Comparison of ENCODE assay signal across 17 mouse cellular contexts in genomic region chr1:55865274-55865673, GRCm38 (mm10).
DNase-seq lines count a peak whose midpoint lies in the region; ATAC-seq and TF ChIP-seq lines count a peak whose summit lies in the region.
"Had no signal": no experiment of that assay in that cellular context is flagged by ENCODE, and none has a peak within 500 bp of the region (broad histone marks: within the 10 kb centered on the region; RNA-seq: fewer than 3 reads in every experiment).

No protein-coding gene starts in this region.

- H3K4me1 ChIP-seq in embryonic facial prominence, embryonic 14.5 days (ENCODE audit: control insufficient read depth, insufficient read depth, low read length), result peaks cover 6% of the 10 kb centered on the region; the same call in 1 of the 2 replicates
- no peaks in the 10 kb centered on the region for H3K4me1 ChIP-seq in embryonic facial prominence, embryonic 10.5 days
- H3K4me1 ChIP-seq in kidney, postnatal 0 days (replicated peaks; ENCODE audit: insufficient read depth, low read length), result no peaks in the 10 kb centered on the region
- no peaks in the 10 kb centered on the region for H3K4me1 ChIP-seq in midbrain, embryonic 13.5 days (replicated peaks)
- H3K4me1 ChIP-seq: forebrain, embryonic 12.5 days; liver, embryonic 13.5 days; megakaryocyte, embryonic 14.5 days; neural tube, embryonic 15.5 days had no signal

- peak; percentile 80 for ATAC-seq in embryonic facial prominence, embryonic 14.5 days (ENCODE audit: low read depth)
- ATAC-seq in kidney, postnatal 0 days (replicated peaks; ENCODE audit: low FRiP score, low read depth), result peak; percentile 46; the same call in 1 of the 2 replicates
- ATAC-seq in midbrain, embryonic 13.5 days, result no peak
- ATAC-seq: hindbrain, postnatal 0 days had no signal

- H3K9me3 ChIP-seq in embryonic facial prominence, embryonic 14.5 days (ENCODE audit: control insufficient read depth, low read length), result no peaks in the 10 kb centered on the region
- no peaks in the 10 kb centered on the region for H3K9me3 ChIP-seq in embryonic facial prominence, embryonic 10.5 days
- no peaks in the 10 kb centered on the region for H3K9me3 ChIP-seq in kidney, postnatal 0 days (replicated peaks; ENCODE audit: low read length)
- H3K9me3 ChIP-seq in midbrain, embryonic 13.5 days, result no peaks in the 10 kb centered on the region
- H3K9me3 ChIP-seq: forebrain, embryonic 12.5 days; liver, embryonic 13.5 days; megakaryocyte, embryonic 14.5 days; neural tube, embryonic 15.5 days had no signal

- no peak overlapping the region for H3K27ac ChIP-seq in embryonic facial prominence, embryonic 14.5 days (replicated peaks; ENCODE audit: low read depth, low read length)
- H3K27ac ChIP-seq in embryonic facial prominence, embryonic 10.5 days (replicated peaks), result no peak overlapping the region
- H3K27ac ChIP-seq in kidney, postnatal 0 days, result peak overlapping the region; percentile 2; the same call in 1 of the 2 replicates
- H3K27ac ChIP-seq in midbrain, embryonic 13.5 days, result no peak overlapping the region
- H3K27ac ChIP-seq: forebrain, embryonic 12.5 days; hindbrain, postnatal 0 days; liver, embryonic 13.5 days; neural tube, embryonic 15.5 days had no signal

- no peak overlapping the region for H3K9ac ChIP-seq in embryonic facial prominence, embryonic 14.5 days (ENCODE audit: low read depth, low read length)
- no peak overlapping the region for H3K9ac ChIP-seq in kidney, postnatal 0 days (ENCODE audit: low read depth, low read length)
- no peak overlapping the region for H3K9ac ChIP-seq in midbrain, embryonic 13.5 days (replicated peaks)
- H3K9ac ChIP-seq: forebrain, embryonic 12.5 days; liver, embryonic 13.5 days; neural tube, embryonic 15.5 days had no signal

- no peak overlapping the region for H3K4me2 ChIP-seq in embryonic facial prominence, embryonic 14.5 days (ENCODE audit: low read depth, low read length)
- no peak overlapping the region for H3K4me2 ChIP-seq in kidney, postnatal 0 days (ENCODE audit: low read length)
- H3K4me2 ChIP-seq in midbrain, embryonic 13.5 days (replicated peaks), result no peak overlapping the region
- H3K4me2 ChIP-seq: forebrain, embryonic 12.5 days; liver, embryonic 13.5 days; neural tube, embryonic 15.5 days had no signal

- H3K27me3 ChIP-seq in embryonic facial prominence, embryonic 14.5 days (replicated peaks; ENCODE audit: control insufficient read depth, insufficient read depth, low read length), result no peaks in the 10 kb centered on the region; the same call in 1 of the 2 replicates
- no peaks in the 10 kb centered on the region for H3K27me3 ChIP-seq in embryonic facial prominence, embryonic 10.5 days (replicated peaks; ENCODE audit: low read depth, poor library complexity, severe bottlenecking)
- no peaks in the 10 kb centered on the region for H3K27me3 ChIP-seq in kidney, postnatal 0 days (ENCODE audit: insufficient read depth, low read length)
- no peaks in the 10 kb centered on the region for H3K27me3 ChIP-seq in midbrain, embryonic 13.5 days
- H3K27me3 ChIP-seq: forebrain, embryonic 12.5 days; liver, embryonic 13.5 days; megakaryocyte, embryonic 14.5 days; neural tube, embryonic 15.5 days had no signal

- no peaks in the 10 kb centered on the region for H3K36me3 ChIP-seq in embryonic facial prominence, embryonic 14.5 days (ENCODE audit: control insufficient read depth, insufficient read depth, low read length)
- H3K36me3 ChIP-seq in embryonic facial prominence, embryonic 10.5 days (replicated peaks), result no peaks in the 10 kb centered on the region
- no peaks in the 10 kb centered on the region for H3K36me3 ChIP-seq in kidney, postnatal 0 days (ENCODE audit: insufficient read depth, low read length)
- no peaks in the 10 kb centered on the region for H3K36me3 ChIP-seq in midbrain, embryonic 13.5 days
- H3K36me3 ChIP-seq: forebrain, embryonic 12.5 days; liver, embryonic 13.5 days; neural tube, embryonic 15.5 days had no signal

- H3K4me3 ChIP-seq in embryonic facial prominence, embryonic 14.5 days (ENCODE audit: low read depth, low read length), result no peak overlapping the region
- no peak overlapping the region for H3K4me3 ChIP-seq in embryonic facial prominence, embryonic 10.5 days
- H3K4me3 ChIP-seq in kidney, postnatal 0 days (replicated peaks; ENCODE audit: low read depth, low read length), result no peak overlapping the region
- no peak overlapping the region for H3K4me3 ChIP-seq in midbrain, embryonic 13.5 days (replicated peaks)
- H3K4me3 ChIP-seq: forebrain, embryonic 12.5 days; liver, embryonic 13.5 days; megakaryocyte, embryonic 14.5 days; neural tube, embryonic 15.5 days had no signal

- WGBS in embryonic facial prominence, embryonic 14.5 days, result 50% methylated on average over 4 of the region's 4 CpGs
- 69% methylated on average over 4 of the region's 4 CpGs for WGBS in embryonic facial prominence, embryonic 10.5 days
- WGBS in kidney, postnatal 0 days, result 62% methylated on average over 4 of the region's 4 CpGs
- 78% methylated on average over 4 of the region's 4 CpGs for WGBS in midbrain, embryonic 13.5 days

- TF ChIP-seq CTCF in kidney, postnatal 0 days (IDR thresholded peaks at IDR 0.05; ENCODE audit: low read depth), result no peak

- DNase-seq in embryonic facial prominence, embryonic 14.5 days (ENCODE audit: low spot score), result peak; percentile 81
- DNase-seq in embryonic facial prominence, embryonic 10.5 days (ENCODE audit: low spot score), result no peak
- DNase-seq in kidney, postnatal 0 days (ENCODE audit: low spot score), result peak; percentile 59
- DNase-seq in kidney, adult 9 months, result no peak
- DNase-seq in NIH3T3 (ENCODE audit: low read depth), result peak; percentile 52
- DNase-seq in skeletal muscle tissue, adult 2 months (ENCODE audit: low read depth, low spot score), result peak; percentile 4
- no peak for DNase-seq in gastrocnemius, adult 8-10 months (ENCODE audit: low spot score in 2 of 2)
- DNase-seq: cerebellum, adult 11 months; cerebellum, postnatal 25 days; kidney, postnatal 10 days; liver, embryonic 13.5 days; right cerebral cortex, postnatal 4 days had no signal

Comparison
In these comparisons a context has a peak if more than half of its experiments do, and no peak if none do; other contexts are left out.
1. DNase-seq: peak in embryonic facial prominence, embryonic 14.5 days (single experiment), kidney, postnatal 0 days (single experiment), NIH3T3 (single experiment) and skeletal muscle tissue, adult 2 months (single experiment); none in embryonic facial prominence, embryonic 10.5 days (single experiment), kidney, adult 9 months (single experiment) and gastrocnemius, adult 8-10 months (0 of 2).